Comparison of ENCODE assay signal across 19 mouse cellular contexts in genomic region chr10:91686082-91686618, GRCm38 (mm10).
DNase-seq lines count a peak whose midpoint lies in the region; ATAC-seq and TF ChIP-seq lines count a peak whose summit lies in the region.
"Had no signal": no experiment of that assay in that cellular context is flagged by ENCODE, and none has a peak within 500 bp of the region (broad histone marks: within the 10 kb centered on the region; RNA-seq: fewer than 3 reads in every experiment).

No protein-coding gene starts in this region.

- no peak for TF ChIP-seq POLR2A in myocyte (IDR thresholded peaks at IDR 0.05; ENCODE audit: insufficient read length, low read depth)

- H3K79me2 ChIP-seq in myocyte (ENCODE audit: control insufficient read depth, insufficient read depth), result no peaks in the 10 kb centered on the region

- no peak overlapping the region for H3ac ChIP-seq in myocyte (ENCODE audit: control insufficient read depth, insufficient read length)

- peak; percentile 69 for ATAC-seq in midbrain, embryonic 11.5 days (ENCODE audit: low FRiP score)
- no peak for ATAC-seq in activated CD4-positive, CD25-positive, alpha-beta regulatory T cell, adult 4 months
- ATAC-seq: CD4-positive, CD25-positive, alpha-beta regulatory T cell, adult 4 months; intestine, postnatal 0 days; Patski had no signal

- peak overlapping the region; percentile 10; the same call in 1 of the 2 replicates for H3K4me2 ChIP-seq in midbrain, embryonic 11.5 days
- peak overlapping the region; percentile 38 for H3K4me2 ChIP-seq in myocyte (ENCODE audit: low read depth)
- H3K4me2 ChIP-seq: liver, embryonic 15.5 days had no signal

- H3K36me3 ChIP-seq in midbrain, embryonic 11.5 days (ENCODE audit: control insufficient read depth, insufficient read depth, low read length), result no peaks in the 10 kb centered on the region
- no peaks in the 10 kb centered on the region for H3K36me3 ChIP-seq in myocyte (ENCODE audit: control insufficient read depth, insufficient read depth)
- H3K36me3 ChIP-seq: liver, embryonic 15.5 days had no signal

- WGBS in midbrain, embryonic 11.5 days, result 11% methylated on average over 8 of the region's 8 CpGs

- H3K4me3 ChIP-seq in midbrain, embryonic 11.5 days (ENCODE audit: low read depth, low read length), result no peak overlapping the region
- no peak overlapping the region for H3K4me3 ChIP-seq in myocyte
- H3K4me3 ChIP-seq: liver, embryonic 15.5 days had no signal

- no peak overlapping the region for H3K9ac ChIP-seq in midbrain, embryonic 11.5 days (ENCODE audit: low read length)
- H3K9ac ChIP-seq: liver, embryonic 15.5 days had no signal

- peaks cover 10% of the 10 kb centered on the region for H3K4me1 ChIP-seq in midbrain, embryonic 11.5 days (ENCODE audit: control insufficient read depth, insufficient read depth, low read length)
- H3K4me1 ChIP-seq: liver, embryonic 15.5 days had no signal

- peak overlapping the region; percentile 62 for H3K27ac ChIP-seq in midbrain, embryonic 11.5 days (ENCODE audit: low read depth, low read length)
- H3K27ac ChIP-seq: kidney, postnatal 0 days; liver, embryonic 15.5 days; macrophage; stomach, postnatal 0 days had no signal

- H3K27me3 ChIP-seq in midbrain, embryonic 11.5 days (ENCODE audit: control insufficient read depth, insufficient read depth, low read length), result no peaks in the 10 kb centered on the region
- no peaks in the 10 kb centered on the region for H3K27me3 ChIP-seq in myocyte (ENCODE audit: control insufficient read depth, insufficient read depth, insufficient read length)
- H3K27me3 ChIP-seq: liver, embryonic 15.5 days; Patski had no signal

- H3K9me3 ChIP-seq in midbrain, embryonic 11.5 days (ENCODE audit: control insufficient read depth, low read length), result no peaks in the 10 kb centered on the region
- H3K9me3 ChIP-seq: liver, embryonic 15.5 days had no signal

- DNase-seq in embryo, embryonic 10 days (ENCODE audit: low spot score), result peak; percentile 26
- DNase-seq in embryo, embryonic 9.5 days (ENCODE audit: extremely low spot score), result no peak
- DNase-seq in embryo, embryonic 10.5 days (ENCODE audit: low spot score), result peak; percentile 23
- peak; percentile 87 for DNase-seq in midbrain, embryonic 11.5 days (ENCODE audit: low spot score, missing footprints)
- no peak for DNase-seq in cerebellum, postnatal 25 days
- DNase-seq in right cerebral cortex, postnatal 14 days, result no peak
- DNase-seq: adrenal gland, postnatal 10 days; cerebellum, adult 11-12 months; gastrocnemius, postnatal 36 days; right cerebral cortex, postnatal 4 days had no signal

TF ChIP-seq in myocyte, 11 proteins besides CTCF, POLR2A, EP300 and RAD21:
- TF ChIP-seq CEBPB (IDR thresholded peaks at IDR 0.05; ENCODE audit: insufficient read depth, poor library complexity, severe bottlenecking), result no peak
- TF ChIP-seq POLR2AphosphoS2 (IDR thresholded peaks at IDR 0.05; ENCODE audit: insufficient read length, low read depth), result no peak
- no peak for TF ChIP-seq MYOG (IDR thresholded peaks at IDR 0.05; ENCODE audit: control insufficient read depth in 1 of 3, insufficient read depth in 1 of 3, insufficient read length in 2 of 3, low read depth in 2 of 3)
- TF ChIP-seq TCF12 (IDR thresholded peaks at IDR 0.05; ENCODE audit: insufficient read depth, poor library complexity, severe bottlenecking), result no peak
- TF ChIP-seq SRF (IDR thresholded peaks at IDR 0.05; ENCODE audit: control insufficient read depth, insufficient read length, low read depth), result no peak
- TF ChIP-seq TCF3 (IDR thresholded peaks at IDR 0.05; ENCODE audit: insufficient read length, low read depth), result no peak
- TF ChIP-seq MAX (IDR thresholded peaks at IDR 0.05; ENCODE audit: low read depth), result no peak
- no peak for TF ChIP-seq E2F4 (IDR thresholded peaks at IDR 0.05; ENCODE audit: insufficient read depth)
- TF ChIP-seq MYOD1 (IDR thresholded peaks at IDR 0.05; ENCODE audit: control insufficient read depth in 1 of 3, insufficient read length in 2 of 3, low read depth in 2 of 3), result no peak
- no peak for TF ChIP-seq REST (IDR thresholded peaks at IDR 0.05; ENCODE audit: insufficient read depth, insufficient read length)
- no peak for TF ChIP-seq USF1 (IDR thresholded peaks at IDR 0.05; ENCODE audit: low read depth)

Comparison
In these comparisons a context has a peak if more than half of its experiments do, and no peak if none do; other contexts are left out.
1. DNase-seq: peak in embryo, embryonic 10 days (single experiment), embryo, embryonic 10.5 days (single experiment) and midbrain, embryonic 11.5 days (single experiment); none in embryo, embryonic 9.5 days (single experiment), cerebellum, postnatal 25 days (0 of 2) and right cerebral cortex, postnatal 14 days (single experiment).